Mouse (Mus musculus): ENCODE results near the gene Cldn10. TPM values are rescaled to one million over a fixed set of nuclear protein-coding genes. Genes with fewer than 3 reads are reported as not detected.

Cldn10 gene
- polyA plus RNA-seq, 1 experiment from 2014 or later, result 8.4 TPM

- H3K36me3 ChIP-seq (ENCODE audit: control insufficient read depth, insufficient read depth, low read length), result no peaks in the 10 kb centered on the region
- no peak for DNase-seq (ENCODE audit: low spot score)
These were observed 125.9 kb downstream of the Cldn10 start for GRCm38 (mm10) chr14:118913651-118914050.

DNA sequence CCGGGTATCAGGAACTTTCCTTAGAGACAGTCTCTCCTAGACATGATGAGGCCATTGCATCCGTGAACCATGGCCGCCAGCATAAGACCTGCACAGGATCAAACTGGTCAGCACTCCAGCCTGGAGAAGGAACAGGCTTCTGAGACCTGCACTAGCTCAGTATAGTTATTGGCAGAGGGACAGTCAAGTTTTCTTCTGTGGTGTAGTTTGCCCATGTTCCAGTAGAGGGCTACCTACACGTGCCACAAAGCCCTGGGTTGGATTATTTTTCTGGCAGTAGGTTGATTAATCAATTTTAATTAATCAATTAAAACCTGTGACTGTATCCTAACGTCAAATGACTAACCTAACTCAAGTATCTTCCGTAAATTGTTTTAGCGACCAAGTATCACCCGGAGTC, 131.3 kb downstream of the Cldn10 start:
- Histone ChIP-seq H3K36me3 (ENCODE audit: control insufficient read depth, insufficient read depth, low read length) (no peaks in the 10 kb centered on the region), H3K4me2 (replicated peaks; ENCODE audit: low read depth) (no peak overlapping the region), H3K9ac (ENCODE audit: low read length) (no peak overlapping the region), H3K4me1 (replicated peaks; ENCODE audit: control insufficient read depth, insufficient read depth) (peaks cover 6% of the 10 kb centered on the region), H3K4me3 (ENCODE audit: low read depth, low read length) (no peak overlapping the region), H3K9me3 (ENCODE audit: control insufficient read depth, low read length) (no peaks in the 10 kb centered on the region), H3K27me3 (ENCODE audit: control insufficient read depth, insufficient read depth, low read length) (no peaks in the 10 kb centered on the region), H3K27ac (replicated peaks) (no peak overlapping the region)
- no peak; the same call in 1 of the 2 replicates for ATAC-seq (ENCODE audit: low FRiP score, low TSS enrichment)
- WGBS, result 64% methylated on average over 8 of the region's 8 CpGs
- peak; percentile 76 for TF ChIP-seq CTCF (IDR thresholded peaks at IDR 0.05; ENCODE audit: low read depth)
- TF ChIP-seq EP300 (optimal IDR thresholded peaks at IDR 0.05), result no peak
- DNase-seq (ENCODE audit: low spot score), result peak; percentile 30

More at GRCm38 (mm10) chr14:118913651-118914050, 125.9 kb downstream of the Cldn10 start:
- H3K27me3 ChIP-seq (ENCODE audit: control insufficient read depth, insufficient read depth, low read length), result no peaks in the 10 kb centered on the region
- ATAC-seq (ENCODE audit: low FRiP score, low TSS enrichment), result no peak
- no peak for TF ChIP-seq EP300 (optimal IDR thresholded peaks at IDR 0.05)
- TF ChIP-seq CTCF (IDR thresholded peaks at IDR 0.05; ENCODE audit: low read depth), result no peak
- H3K4me1 ChIP-seq (replicated peaks; ENCODE audit: control insufficient read depth, insufficient read depth), result no peaks in the 10 kb centered on the region
- WGBS, result 74% methylated on average over 5 of the region's 5 CpGs
- H3K9ac ChIP-seq (ENCODE audit: low read length), result no peak overlapping the region
- no peak overlapping the region for H3K27ac ChIP-seq (replicated peaks)
- H3K9me3 ChIP-seq (ENCODE audit: control insufficient read depth, low read length), result no peaks in the 10 kb centered on the region
- no peak overlapping the region for H3K4me3 ChIP-seq (ENCODE audit: low read depth, low read length)
- H3K4me2 ChIP-seq (replicated peaks; ENCODE audit: low read depth), result no peak overlapping the region

DNA sequence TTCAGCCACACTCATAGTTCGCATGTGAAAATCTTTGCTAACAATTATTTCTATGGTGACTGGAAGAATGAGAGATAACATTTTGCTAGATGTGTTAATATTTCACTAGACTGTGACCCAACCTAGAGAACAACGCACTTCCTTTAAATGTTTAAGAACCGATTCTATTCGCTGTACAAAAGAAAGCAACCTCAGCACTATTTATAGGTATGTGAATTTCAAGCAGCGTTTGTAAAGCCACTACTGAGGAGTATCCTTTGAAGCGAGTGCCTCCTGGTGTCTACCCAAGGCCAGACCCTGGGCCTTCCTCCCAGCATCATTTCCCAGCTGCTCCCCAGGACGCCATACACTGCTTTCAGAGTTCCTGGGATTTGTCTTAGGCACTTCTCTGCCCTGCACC, 132.9 kb downstream of the Cldn10 start:
- Histone ChIP-seq H3K27ac (replicated peaks) (no peak overlapping the region), H3K9me3 (ENCODE audit: control insufficient read depth, low read length) (no peaks in the 10 kb centered on the region), H3K9ac (ENCODE audit: low read length) (no peak overlapping the region), H3K4me3 (ENCODE audit: low read depth, low read length) (no peak overlapping the region), H3K4me1 (replicated peaks; ENCODE audit: control insufficient read depth, insufficient read depth) (peaks cover 6% of the 10 kb centered on the region), H3K4me2 (replicated peaks; ENCODE audit: low read depth) (no peak overlapping the region), H3K36me3 (ENCODE audit: control insufficient read depth, insufficient read depth, low read length) (no peaks in the 10 kb centered on the region), H3K27me3 (ENCODE audit: control insufficient read depth, insufficient read depth, low read length) (no peaks in the 10 kb centered on the region)
- TF ChIP-seq CTCF (IDR thresholded peaks at IDR 0.05; ENCODE audit: low read depth), result peak; percentile 39
- TF ChIP-seq EP300 (optimal IDR thresholded peaks at IDR 0.05), result no peak
- DNase-seq (ENCODE audit: low spot score) (no peak), ATAC-seq (ENCODE audit: low FRiP score, low TSS enrichment) (peak; percentile 11; the same call in 1 of the 2 replicates)
- WGBS, result 48% methylated on average over 7 of the region's 7 CpGs

DNA sequence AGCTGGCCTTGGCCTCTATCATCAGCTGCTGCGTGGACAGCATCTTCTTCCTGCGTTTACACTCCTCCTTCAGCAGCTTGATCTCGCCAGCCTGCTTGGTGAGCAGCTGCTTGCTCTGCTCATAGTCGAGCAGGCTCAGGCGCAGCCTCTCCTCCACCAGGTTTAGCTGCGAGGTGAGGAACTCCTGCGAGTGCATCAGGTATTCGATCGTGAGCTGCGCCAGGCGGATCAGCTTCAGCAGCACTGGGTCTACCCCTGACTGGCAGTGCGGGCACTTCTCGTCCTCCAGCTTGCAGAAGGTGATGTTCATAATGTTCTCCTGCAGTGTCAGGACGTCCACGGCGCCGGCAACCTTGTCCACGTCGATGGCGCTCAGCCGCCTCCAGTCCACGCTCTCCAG, 134.5 kb downstream of the Cldn10 start:
- peak; percentile 27 for DNase-seq (ENCODE audit: low spot score)
- TF ChIP-seq CTCF (IDR thresholded peaks at IDR 0.05; ENCODE audit: low read depth) (no peak), EP300 (optimal IDR thresholded peaks at IDR 0.05) (no peak)
- Histone ChIP-seq H3K27ac (replicated peaks) (no peak overlapping the region), H3K4me2 (replicated peaks; ENCODE audit: low read depth) (peak overlapping the region; percentile 80), H3K36me3 (ENCODE audit: control insufficient read depth, insufficient read depth, low read length) (no peaks in the 10 kb centered on the region), H3K9ac (ENCODE audit: low read length) (peak overlapping the region; percentile 45), H3K9me3 (ENCODE audit: control insufficient read depth, low read length) (no peaks in the 10 kb centered on the region), H3K4me3 (ENCODE audit: low read depth, low read length) (peak overlapping the region; percentile 41), H3K4me1 (replicated peaks; ENCODE audit: control insufficient read depth, insufficient read depth) (peaks cover 6% of the 10 kb centered on the region), H3K27me3 (ENCODE audit: control insufficient read depth, insufficient read depth, low read length) (no peaks in the 10 kb centered on the region)
- ATAC-seq (ENCODE audit: low FRiP score, low TSS enrichment), result no peak
- 41% methylated on average over 22 of the region's 22 CpGs for WGBS

- Histone ChIP-seq H3K36me3 (ENCODE audit: control insufficient read depth, insufficient read depth, low read length) (no peaks in the 10 kb centered on the region), H3K4me2 (replicated peaks; ENCODE audit: low read depth) (peak overlapping the region; percentile 80), H3K4me1 (replicated peaks; ENCODE audit: control insufficient read depth, insufficient read depth) (peaks cover 6% of the 10 kb centered on the region), H3K27ac (replicated peaks) (no peak overlapping the region), H3K27me3 (ENCODE audit: control insufficient read depth, insufficient read depth, low read length) (no peaks in the 10 kb centered on the region), H3K9me3 (ENCODE audit: control insufficient read depth, low read length) (no peaks in the 10 kb centered on the region), H3K4me3 (ENCODE audit: low read depth, low read length) (peak overlapping the region; percentile 41), H3K9ac (ENCODE audit: low read length) (peak overlapping the region; percentile 45)
- WGBS, result 5% methylated on average over 42 of the region's 47 CpGs
- TF ChIP-seq EP300 (optimal IDR thresholded peaks at IDR 0.05), result no peak
- no peak for TF ChIP-seq CTCF (IDR thresholded peaks at IDR 0.05; ENCODE audit: low read depth)
- ATAC-seq (ENCODE audit: low FRiP score, low TSS enrichment) (peak; percentile 59), DNase-seq (ENCODE audit: low spot score) (peak; percentile 73)
These were observed 135.0 kb downstream of the Cldn10 start for GRCm38 (mm10) chr14:118922667-118923184.

Other genes starting within 250 kb of the Cldn10 start
- gene Abcc4, start 81.7 kb upstream of the Cldn10 start, polyA plus RNA-seq (2015; fragmentation: Nextera tagmentation; extraction: Ambion mirVana), result 1.9 and 2.6 TPM in 2 replicates
- 2.8 and 4.0 TPM in 2 replicates for gene Dzip1, start 137.6 kb downstream of the Cldn10 start, polyA plus RNA-seq (2015; fragmentation: Nextera tagmentation; extraction: Ambion mirVana)
- gene Dnajc3, start 150.1 kb downstream of the Cldn10 start, polyA plus RNA-seq (2015; fragmentation: Nextera tagmentation; extraction: Ambion mirVana), result 44.9 and 49.5 TPM in 2 replicates

Data from stomach, postnatal 0 days (tissue).